Mouse (Mus musculus): ENCODE measurements at regions not wholly inside any gene's neighbourhood (a gene's known extent, or its start where the extent isn't known, plus 50 kb on each side); places are given as distances from the start of the nearest gene placed in this dataset.

GRCm38 (mm10) chr11:111643603-111644002, 577.6 kb downstream of the Kcnj2 start:
- no peak overlapping the region for H3K27ac ChIP-seq (replicated peaks)
- ATAC-seq (replicated peaks) = no peak
- 91% methylated on average over 7 of the region's 7 CpGs for WGBS

GRCm38 (mm10) chr11:111652882-111653281, 586.9 kb downstream of the Kcnj2 start:
- Histone ChIP-seq H3K36me3 (no peaks in the 10 kb centered on the region), H3K9ac (replicated peaks) (no peak overlapping the region)
- WGBS = 19% methylated on average over 3 of the region's 3 CpGs

More at GRCm38 (mm10) chr11:111643603-111644002, 577.6 kb downstream of the Kcnj2 start:
- Histone ChIP-seq H3K36me3 (no peaks in the 10 kb centered on the region), H3K9ac (replicated peaks) (no peak overlapping the region), H3K27me3 (no peaks in the 10 kb centered on the region), H3K4me3 (no peak overlapping the region), H3K4me1 (no peaks in the 10 kb centered on the region), H3K9me3 (no peaks in the 10 kb centered on the region), H3K4me2 (replicated peaks) (no peak overlapping the region)

GRCm38 (mm10) chr11:111657778-111658177, 591.8 kb downstream of the Kcnj2 start:
- Histone ChIP-seq H3K4me1 (peaks cover 14% of the 10 kb centered on the region), H3K4me2 (replicated peaks) (no peak overlapping the region), H3K27me3 (no peaks in the 10 kb centered on the region), H3K27ac (replicated peaks) (peak overlapping the region; percentile 58; the same call in 1 of the 2 replicates), H3K9me3 (no peaks in the 10 kb centered on the region), H3K9ac (replicated peaks) (no peak overlapping the region), H3K36me3 (no peaks in the 10 kb centered on the region), H3K4me3 (no peak overlapping the region)
- 75% methylated on average over 9 of the region's 9 CpGs for WGBS
- ATAC-seq (replicated peaks) = no peak; the same call in 1 of the 2 replicates

More at GRCm38 (mm10) chr11:111652882-111653281, 586.9 kb downstream of the Kcnj2 start:
- Histone ChIP-seq H3K27me3 (no peaks in the 10 kb centered on the region), H3K9me3 (no peaks in the 10 kb centered on the region), H3K4me2 (replicated peaks) (no peak overlapping the region), H3K4me1 (peaks cover 5% of the 10 kb centered on the region), H3K4me3 (no peak overlapping the region), H3K27ac (replicated peaks) (no peak overlapping the region)
- ATAC-seq (replicated peaks) = no peak

- H3K36me3 ChIP-seq = no peaks in the 10 kb centered on the region
- H3K4me2 ChIP-seq (replicated peaks) = no peak overlapping the region
- WGBS = 21% methylated on average over 15 of the region's 15 CpGs
- H3K4me1 ChIP-seq = peaks cover 14% of the 10 kb centered on the region
- no peak overlapping the region for H3K9ac ChIP-seq (replicated peaks)
- peak; percentile 77 for ATAC-seq (replicated peaks)
- no peaks in the 10 kb centered on the region for H3K9me3 ChIP-seq
- no peaks in the 10 kb centered on the region for H3K27me3 ChIP-seq
- peak overlapping the region; percentile 58 for H3K27ac ChIP-seq (replicated peaks)
- no peak overlapping the region for H3K4me3 ChIP-seq
These were observed 592.7 kb downstream of the Kcnj2 start for GRCm38 (mm10) chr11:111658362-111659309.

- H3K4me2 ChIP-seq (replicated peaks) = no peak overlapping the region
- no peak overlapping the region for H3K4me3 ChIP-seq
- peaks cover 5% of the 10 kb centered on the region for H3K4me1 ChIP-seq
- 69% methylated on average over 3 of the region's 3 CpGs for WGBS
- no peak overlapping the region for H3K27ac ChIP-seq (replicated peaks)
- H3K9me3 ChIP-seq = no peaks in the 10 kb centered on the region
- H3K27me3 ChIP-seq = no peaks in the 10 kb centered on the region
- no peak for ATAC-seq (replicated peaks)
- no peak overlapping the region for H3K9ac ChIP-seq (replicated peaks)
- no peaks in the 10 kb centered on the region for H3K36me3 ChIP-seq
These were observed 597.3 kb downstream of the Kcnj2 start for GRCm38 (mm10) chr11:111663269-111663668.

GRCm38 (mm10) chr11:111666336-111666735, 600.4 kb downstream of the Kcnj2 start:
- Histone ChIP-seq H3K4me3 (no peak overlapping the region), H3K9ac (replicated peaks) (no peak overlapping the region), H3K4me2 (replicated peaks) (no peak overlapping the region), H3K36me3 (no peaks in the 10 kb centered on the region), H3K9me3 (no peaks in the 10 kb centered on the region), H3K4me1 (no peaks in the 10 kb centered on the region), H3K27ac (replicated peaks) (no peak overlapping the region), H3K27me3 (no peaks in the 10 kb centered on the region)
- WGBS = 86% methylated on average over 6 of the region's 6 CpGs
- no peak for ATAC-seq (replicated peaks)

- H3K36me3 ChIP-seq = no peaks in the 10 kb centered on the region
- no peaks in the 10 kb centered on the region for H3K27me3 ChIP-seq
- no peak overlapping the region for H3K9ac ChIP-seq (replicated peaks)
- no peak for ATAC-seq (replicated peaks)
- no peak overlapping the region for H3K27ac ChIP-seq (replicated peaks)
- no peaks in the 10 kb centered on the region for H3K9me3 ChIP-seq
- 74% methylated on average over 2 of the region's 2 CpGs for WGBS
- no peak overlapping the region for H3K4me3 ChIP-seq
- no peak overlapping the region for H3K4me2 ChIP-seq (replicated peaks)
- H3K4me1 ChIP-seq = no peaks in the 10 kb centered on the region
These were observed 605.9 kb downstream of the Kcnj2 start for GRCm38 (mm10) chr11:111671865-111672264.

GRCm38 (mm10) chr11:111675673-111676072, 609.7 kb downstream of the Kcnj2 start:
- H3K27me3 ChIP-seq = no peaks in the 10 kb centered on the region
- 97% methylated on average over 1 of the region's 1 CpGs for WGBS
- H3K9me3 ChIP-seq = no peaks in the 10 kb centered on the region
- H3K9ac ChIP-seq (replicated peaks) = no peak overlapping the region
- H3K4me3 ChIP-seq = no peak overlapping the region
- no peak for ATAC-seq (replicated peaks)
- H3K27ac ChIP-seq (replicated peaks) = no peak overlapping the region
- no peaks in the 10 kb centered on the region for H3K36me3 ChIP-seq
- H3K4me1 ChIP-seq = no peaks in the 10 kb centered on the region
- no peak overlapping the region for H3K4me2 ChIP-seq (replicated peaks)

- Histone ChIP-seq H3K9ac (replicated peaks) (no peak overlapping the region), H3K4me3 (no peak overlapping the region), H3K9me3 (no peaks in the 10 kb centered on the region), H3K36me3 (no peaks in the 10 kb centered on the region), H3K27me3 (no peaks in the 10 kb centered on the region), H3K27ac (replicated peaks) (no peak overlapping the region), H3K4me1 (no peaks in the 10 kb centered on the region), H3K4me2 (replicated peaks) (no peak overlapping the region)
- no peak for ATAC-seq (replicated peaks)
- WGBS = 44% methylated on average over 7 of the region's 7 CpGs
These were observed 616.4 kb downstream of the Kcnj2 start for GRCm38 (mm10) chr11:111682341-111682740.

- no peaks in the 10 kb centered on the region for H3K36me3 ChIP-seq
- WGBS = 94% methylated on average over 4 of the region's 4 CpGs
- no peak overlapping the region for H3K9ac ChIP-seq (replicated peaks)
- H3K27ac ChIP-seq (replicated peaks) = no peak overlapping the region
- H3K4me2 ChIP-seq (replicated peaks) = no peak overlapping the region
- H3K4me3 ChIP-seq = no peak overlapping the region
- ATAC-seq (replicated peaks) = no peak
- no peaks in the 10 kb centered on the region for H3K9me3 ChIP-seq
- H3K4me1 ChIP-seq = no peaks in the 10 kb centered on the region
- H3K27me3 ChIP-seq = no peaks in the 10 kb centered on the region
These were observed 617.9 kb downstream of the Kcnj2 start for GRCm38 (mm10) chr11:111683909-111684308.

- no peaks in the 10 kb centered on the region for H3K9me3 ChIP-seq
- no peaks in the 10 kb centered on the region for H3K4me1 ChIP-seq
- no peaks in the 10 kb centered on the region for H3K27me3 ChIP-seq
- H3K4me3 ChIP-seq = no peak overlapping the region
- ATAC-seq (replicated peaks) = no peak
- 68% methylated on average over 3 of the region's 3 CpGs for WGBS
- no peak overlapping the region for H3K4me2 ChIP-seq (replicated peaks)
- H3K27ac ChIP-seq (replicated peaks) = no peak overlapping the region
- no peak overlapping the region for H3K9ac ChIP-seq (replicated peaks)
- no peaks in the 10 kb centered on the region for H3K36me3 ChIP-seq
These were observed 621.8 kb downstream of the Kcnj2 start for GRCm38 (mm10) chr11:111687769-111688168.

GRCm38 (mm10) chr11:111688186-111688860, 622.4 kb downstream of the Kcnj2 start:
- 77% methylated on average over 6 of the region's 6 CpGs for WGBS
- no peaks in the 10 kb centered on the region for H3K4me1 ChIP-seq
- no peaks in the 10 kb centered on the region for H3K27me3 ChIP-seq
- H3K27ac ChIP-seq (replicated peaks) = no peak overlapping the region
- ATAC-seq (replicated peaks) = no peak
- H3K4me3 ChIP-seq = no peak overlapping the region
- H3K9ac ChIP-seq (replicated peaks) = no peak overlapping the region
- H3K36me3 ChIP-seq = no peaks in the 10 kb centered on the region
- H3K9me3 ChIP-seq = no peaks in the 10 kb centered on the region
- H3K4me2 ChIP-seq (replicated peaks) = no peak overlapping the region
